Mouse (Mus musculus) lung, embryonic 14.5 days (tissue): ENCODE measurements around the gene Ntm. TPM values are rescaled to one million over a fixed set of nuclear protein-coding genes. Genes with fewer than 3 reads are reported as not detected.
A peak's percentile ranks its signal among the peaks of the same experiment; 100 is the strongest.

Experiments
- ATAC-seq: fragments of 200-750 bp; cut with Nextera tagmentation; 2 replicates; pipeline ENCODE4 v1.8.0; 2017; ENCODE audit warnings: mild to moderate bottlenecking, moderate TSS enrichment, moderate library complexity; ENCODE audit not compliant: insufficient read depth
- DNase-seq: peaks from one replicate; pipeline ENCODE4 v3.0.0-alpha.2; 2015
- H3K27ac ChIP-seq: fragments of 300-500 bp; sonication (generic); 2 replicates; pipeline ENCODE4 v1.5.1; 2014; ENCODE audit warnings: low read depth, mild to moderate bottlenecking, moderate library complexity
- H3K27me3 ChIP-seq: fragments of 300-500 bp; sonication (generic); 2 replicates; pipeline ENCODE4 v1.6.1; 2014; ENCODE audit warnings: low read length, control low read depth; ENCODE audit not compliant: insufficient read depth
- H3K36me3 ChIP-seq: fragments of 300-500 bp; sonication (generic); 2 replicates; pipeline ENCODE4 v1.6.1; 2014; ENCODE audit warnings: control low read depth; ENCODE audit not compliant: insufficient read depth
- H3K4me1 ChIP-seq: fragments of 300-500 bp; sonication (generic); 2 replicates; pipeline ENCODE4 v1.6.1; 2014; ENCODE audit warnings: antibody characterized with exemption, control low read depth; ENCODE audit not compliant: insufficient read depth
- H3K4me2 ChIP-seq: fragments of 300-500 bp; sonication (generic); 2 replicates; pipeline ENCODE4 v1.6.1; 2014; ENCODE audit warnings: mild to moderate bottlenecking
- H3K4me3 ChIP-seq: fragments of 300-500 bp; sonication (generic); 2 replicates; pipeline ENCODE4 v1.5.1; 2014; ENCODE audit warnings: low read depth, low read length
- H3K9ac ChIP-seq: fragments of 300-500 bp; sonication (generic); 2 replicates; pipeline ENCODE4 v1.6.1; 2014
- H3K9me3 ChIP-seq: fragments of 300-500 bp; sonication (generic); 2 replicates; pipeline ENCODE4 v1.6.1; 2016; ENCODE audit warnings: low read depth, low read length, control low read depth
- CTCF ChIP-seq: IDR thresholded peaks from 2 replicates; pipeline ENCODE4 v1.5.1; 2016; ENCODE audit warnings: antibody characterized with exemption, low read depth
- WGBS: fragments of 180-500 bp; shearing (Covaris S2); extraction: QIAGEN DNeasy Blood & Tissue Kit; methylation state at CpG from one replicate; pipeline ENCODE4 v1.1.7; 2014; 5-methylcytosine and 5-hydroxymethylcytosine counted together
- polyA plus RNA-seq: library from polyadenylated mRNA; unstranded; fragments of >200 nt; fragmentation: Nextera tagmentation; extraction: Ambion mirVana; gene quantifications from 2 replicates; pipeline ENCODE4 v1.2.1, GENCODE M21; 2014

Gene Ntm
- polyA plus RNA-seq, 1 experiment from 2014 or later, result 22.1 TPM

- DNase-seq (no peak), ATAC-seq (no peak)
- Histone ChIP-seq H3K27ac (no peak overlapping the region), H3K4me2 (no peak overlapping the region), H3K4me3 (no peak overlapping the region), H3K9me3 (no peaks in the 10 kb centered on the region), H3K36me3 (no peaks in the 10 kb centered on the region), H3K9ac (no peak overlapping the region), H3K4me1 (no peaks in the 10 kb centered on the region), H3K27me3 (peaks cover 34% of the 10 kb centered on the region)
- WGBS, result 72% methylated on average over 5 of the region's 5 CpGs
- TF ChIP-seq CTCF, result no peak
These were observed 312.7 kb downstream of the Ntm start for GRCm38 (mm10) chr9:29650266-29650665.

- Histone ChIP-seq H3K4me1 (no peaks in the 10 kb centered on the region), H3K4me2 (no peak overlapping the region), H3K4me3 (no peak overlapping the region), H3K9me3 (no peaks in the 10 kb centered on the region), H3K36me3 (no peaks in the 10 kb centered on the region), H3K9ac (no peak overlapping the region), H3K27ac (no peak overlapping the region), H3K27me3 (peaks cover 27% of the 10 kb centered on the region)
- ATAC-seq, result no peak
- no peak for DNase-seq
- WGBS, result 85% methylated on average over 5 of the region's 5 CpGs
- no peak for TF ChIP-seq CTCF
These were observed 314.7 kb downstream of the Ntm start for GRCm38 (mm10) chr9:29648256-29648655.

- no peak for TF ChIP-seq CTCF
- 73% methylated on average over 8 of the region's 8 CpGs for WGBS
- H3K4me1 ChIP-seq, result no peaks in the 10 kb centered on the region
- no peak overlapping the region for H3K4me3 ChIP-seq
- ATAC-seq (no peak), DNase-seq (no peak)
- no peaks in the 10 kb centered on the region for H3K9me3 ChIP-seq
- H3K36me3 ChIP-seq, result no peaks in the 10 kb centered on the region
- H3K27ac ChIP-seq, result no peak overlapping the region
- H3K9ac ChIP-seq, result no peak overlapping the region
- no peak overlapping the region for H3K4me2 ChIP-seq
- H3K27me3 ChIP-seq, result peaks cover 24% of the 10 kb centered on the region
These were observed 315.2 kb downstream of the Ntm start for GRCm38 (mm10) chr9:29647764-29648163.

GRCm38 (mm10) chr9:29645796-29646400 is 317.0 kb downstream of the Ntm start:
- 21% methylated on average over 8 of the region's 8 CpGs for WGBS

GRCm38 (mm10) chr9:29642997-29643657 is 319.8 kb downstream of the Ntm start:
- Histone ChIP-seq H3K9ac (no peak overlapping the region), H3K4me1 (no peaks in the 10 kb centered on the region), H3K4me2 (no peak overlapping the region), H3K4me3 (no peak overlapping the region), H3K36me3 (no peaks in the 10 kb centered on the region), H3K27me3 (peaks cover 16% of the 10 kb centered on the region; the same call in 1 of the 2 replicates), H3K9me3 (no peaks in the 10 kb centered on the region), H3K27ac (no peak overlapping the region)
- 20% methylated on average over 11 of the region's 11 CpGs for WGBS
- peak; percentile 85 for TF ChIP-seq CTCF
- ATAC-seq (peak; percentile 47; the same call in 1 of the 2 replicates), DNase-seq (peak; percentile 86)

More at GRCm38 (mm10) chr9:29645796-29646400, 317.0 kb downstream of the Ntm start:
- no peak for DNase-seq
- TF ChIP-seq CTCF, result no peak
- Histone ChIP-seq H3K27ac (no peak overlapping the region), H3K9me3 (no peaks in the 10 kb centered on the region), H3K27me3 (peaks cover 16% of the 10 kb centered on the region; the same call in 1 of the 2 replicates), H3K4me3 (no peak overlapping the region), H3K36me3 (no peaks in the 10 kb centered on the region), H3K4me2 (no peak overlapping the region), H3K4me1 (no peaks in the 10 kb centered on the region), H3K9ac (no peak overlapping the region)
- no peak for ATAC-seq

- Histone ChIP-seq H3K4me3 (no peak overlapping the region), H3K27me3 (no peaks in the 10 kb centered on the region), H3K27ac (no peak overlapping the region), H3K9ac (no peak overlapping the region), H3K4me2 (no peak overlapping the region), H3K4me1 (no peaks in the 10 kb centered on the region), H3K9me3 (no peaks in the 10 kb centered on the region), H3K36me3 (no peaks in the 10 kb centered on the region)
- no peak for ATAC-seq
- no peak for TF ChIP-seq CTCF
- no peak for DNase-seq
- 80% methylated on average over 8 of the region's 8 CpGs for WGBS
These were observed 325.6 kb downstream of the Ntm start for GRCm38 (mm10) chr9:29637335-29637734.

GRCm38 (mm10) chr9:29617181-29617580 is 345.8 kb downstream of the Ntm start:
- no peaks in the 10 kb centered on the region for H3K27me3 ChIP-seq
- no peak overlapping the region for H3K4me2 ChIP-seq
- H3K9me3 ChIP-seq, result no peaks in the 10 kb centered on the region
- DNase-seq (no peak), ATAC-seq (no peak)
- no peak overlapping the region for H3K9ac ChIP-seq
- no peaks in the 10 kb centered on the region for H3K4me1 ChIP-seq
- H3K27ac ChIP-seq, result no peak overlapping the region
- TF ChIP-seq CTCF, result no peak
- 65% methylated on average over 5 of the region's 5 CpGs for WGBS
- no peaks in the 10 kb centered on the region for H3K36me3 ChIP-seq
- no peak overlapping the region for H3K4me3 ChIP-seq
